In the genomic region with DNA sequence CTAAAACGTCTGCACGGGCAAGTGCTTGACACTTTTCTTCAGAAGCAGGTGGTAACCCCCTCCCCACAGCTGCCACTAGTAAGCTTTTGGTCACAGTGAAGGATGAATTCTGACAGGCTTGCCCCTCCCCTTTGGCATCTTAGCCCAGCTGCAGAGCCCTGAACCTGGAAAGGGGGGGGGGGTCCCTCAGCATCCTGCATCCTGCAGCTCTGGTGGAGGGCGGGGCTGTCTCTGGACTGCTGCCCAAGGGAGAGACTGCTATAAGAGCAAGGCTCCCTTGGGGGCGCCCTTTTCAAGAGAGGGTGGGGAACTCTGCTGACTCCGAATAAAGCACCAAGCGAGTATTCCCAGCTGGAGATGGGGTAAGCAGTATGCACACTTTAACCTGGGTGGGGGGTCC, we compare ENCODE assay signal across 10 mouse cellular contexts.
DNase-seq lines count a peak whose midpoint lies in the region; ATAC-seq and TF ChIP-seq lines count a peak whose summit lies in the region.
"Had no signal": no experiment of that assay in that cellular context is flagged by ENCODE, and none has a peak within 500 bp of the region (broad histone marks: within the 10 kb centered on the region; RNA-seq: fewer than 3 reads in every experiment).

No protein-coding gene starts in this region.

- H3K36me3 ChIP-seq in kidney, embryonic 16.5 days (ENCODE audit: insufficient read depth, low read length): no peaks in the 10 kb centered on the region
- H3K36me3 ChIP-seq in hindbrain, embryonic 11.5 days (ENCODE audit: control insufficient read depth, insufficient read depth, low read length): no peaks in the 10 kb centered on the region
- H3K36me3 ChIP-seq: embryonic facial prominence, embryonic 13.5 days; G1E had no signal

- no peak overlapping the region for H3K9ac ChIP-seq in kidney, embryonic 16.5 days (replicated peaks; ENCODE audit: low read length)
- no peak overlapping the region for H3K9ac ChIP-seq in hindbrain, embryonic 11.5 days (ENCODE audit: low read depth, low read length)
- H3K9ac ChIP-seq: embryonic facial prominence, embryonic 13.5 days had no signal

- no peak overlapping the region for H3K4me2 ChIP-seq in kidney, embryonic 16.5 days (replicated peaks; ENCODE audit: low read depth, low read length)
- no peak overlapping the region for H3K4me2 ChIP-seq in hindbrain, embryonic 11.5 days (replicated peaks; ENCODE audit: low read depth, low read length)

- TF ChIP-seq CTCF in cortical plate, adult 2 months (IDR thresholded peaks at IDR 0.05; ENCODE audit: extremely low read depth, insufficient read depth, low read length): no peak

- no peak overlapping the region for H3K4me3 ChIP-seq in kidney, embryonic 16.5 days (ENCODE audit: low read length)
- H3K4me3 ChIP-seq in cortical plate, adult 2 months (ENCODE audit: insufficient read depth, low read length): peak overlapping the region; percentile 31
- H3K4me3 ChIP-seq in hindbrain, embryonic 11.5 days (ENCODE audit: low read depth, low read length): no peak overlapping the region

- peaks cover 70% of the 10 kb centered on the region for H3K27me3 ChIP-seq in kidney, embryonic 16.5 days (ENCODE audit: insufficient read depth, low read length)
- H3K27me3 ChIP-seq in hindbrain, embryonic 11.5 days (ENCODE audit: control insufficient read depth, insufficient read depth, low read length): peaks cover 34% of the 10 kb centered on the region

- no peak for DNase-seq in kidney, postnatal 14 days
- DNase-seq in hindbrain, embryonic 11.5 days (ENCODE audit: low spot score): peak; percentile 39
- peak; percentile 13 for DNase-seq in neural tube, embryonic 10.5 days (ENCODE audit: extremely low spot score, low spot score)
- no peak for DNase-seq in adrenal gland, adult 8-10 months
- DNase-seq in cerebellum, adult 9-11 months: no peak

- 27% methylated on average over 6 of the region's 6 CpGs for WGBS in kidney, embryonic 16.5 days
- 19% methylated on average over 4 of the region's 6 CpGs for WGBS in hindbrain, embryonic 11.5 days

- ATAC-seq in kidney, embryonic 16.5 days (ENCODE audit: low FRiP score, low TSS enrichment): 0 out of 2 replicates have a peak, but pooled peaks have one; percentile 1
- peak; percentile 46 for ATAC-seq in hindbrain, embryonic 11.5 days (ENCODE audit: low FRiP score)
- ATAC-seq in granulocyte monocyte progenitor cell, adult 5-6 weeks (replicated peaks; ENCODE audit: poor library complexity, severe bottlenecking): no peak

- H3K27ac ChIP-seq in kidney, embryonic 16.5 days (ENCODE audit: low read length): no peak overlapping the region
- H3K27ac ChIP-seq in cortical plate, adult 2 months (ENCODE audit: insufficient read depth, low read length): no peak overlapping the region
- no peak overlapping the region for H3K27ac ChIP-seq in hindbrain, embryonic 11.5 days (ENCODE audit: low read depth, low read length)
- H3K27ac ChIP-seq: embryonic facial prominence, embryonic 13.5 days had no signal

- H3K9me3 ChIP-seq in kidney, embryonic 16.5 days (ENCODE audit: low read length): no peaks in the 10 kb centered on the region
- H3K9me3 ChIP-seq in hindbrain, embryonic 11.5 days (ENCODE audit: control insufficient read depth, low read length): no peaks in the 10 kb centered on the region
- H3K9me3 ChIP-seq: embryonic facial prominence, embryonic 13.5 days; G1E had no signal

- H3K4me1 ChIP-seq in kidney, embryonic 16.5 days (ENCODE audit: insufficient read depth, low read length): 0 out of 2 replicates have a peak, but pooled peaks cover 3% of the 10 kb centered on the region
- no peaks in the 10 kb centered on the region; the same call in 1 of the 2 replicates for H3K4me1 ChIP-seq in cortical plate, adult 2 months (ENCODE audit: control insufficient read depth, insufficient read depth, low read length)
- H3K4me1 ChIP-seq in hindbrain, embryonic 11.5 days (replicated peaks; ENCODE audit: control insufficient read depth, insufficient read depth, low read length): no peaks in the 10 kb centered on the region

- TF ChIP-seq POLR2A in cortical plate, adult 2 months (IDR thresholded peaks at IDR 0.05; ENCODE audit: extremely low read depth, insufficient read depth, low read length): no peak

Comparison
In these comparisons a context has a peak if more than half of its experiments do, and no peak if none do; other contexts are left out.
1. DNase-seq: peak in hindbrain, embryonic 11.5 days (single experiment) and neural tube, embryonic 10.5 days (single experiment); none in kidney, postnatal 14 days (single experiment), adrenal gland, adult 8-10 months (single experiment) and cerebellum, adult 9-11 months (single experiment).